Mouse (Mus musculus) left cerebral cortex, adult 8-10 months (tissue): ENCODE data around the gene Slc5a7. TPM values are rescaled to one million over a fixed set of nuclear protein-coding genes. Genes with fewer than 3 reads are reported as not detected.

Source experiments
- DNase-seq, 2 experiments: peaks; one replicate each; pipeline ENCODE4 v3.0.0; 2022; ENCODE audit warnings: low spot score in 2 of 2
- total RNA-seq, 4 experiments: library from RNA; stranded (reverse); gene quantifications; 2 replicates each; pipeline ENCODE4 v1.2.4; 2022

The Slc5a7 gene
- total RNA-seq, result 1 to 10 TPM; 4.6 to 6.2 (median 5.2) TPM

DNA sequence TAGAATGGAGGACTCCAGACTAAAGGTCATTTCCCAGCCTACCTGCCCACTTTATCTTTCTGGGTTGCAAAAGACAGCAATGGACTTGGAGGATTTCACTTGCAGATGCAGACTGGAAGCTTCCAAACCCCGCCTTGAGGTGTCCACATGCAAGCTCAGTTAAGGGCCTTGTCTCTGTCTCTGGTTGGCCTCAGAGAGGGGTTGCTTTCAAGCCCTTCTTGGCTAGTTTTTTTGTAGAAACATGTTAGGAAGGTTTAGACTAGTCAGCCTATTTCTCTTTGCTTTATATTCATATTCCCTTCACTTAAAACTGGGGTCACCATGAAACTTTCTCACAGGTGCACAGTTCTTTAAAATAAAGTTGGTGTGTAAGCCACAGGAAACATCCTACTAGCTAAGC lies at the start of gene Slc5a7:
TSS of gene Slc5a7 (minus strand) at position 101 of the 400 bp plus-strand sequence.
- no peak for DNase-seq

DNA sequence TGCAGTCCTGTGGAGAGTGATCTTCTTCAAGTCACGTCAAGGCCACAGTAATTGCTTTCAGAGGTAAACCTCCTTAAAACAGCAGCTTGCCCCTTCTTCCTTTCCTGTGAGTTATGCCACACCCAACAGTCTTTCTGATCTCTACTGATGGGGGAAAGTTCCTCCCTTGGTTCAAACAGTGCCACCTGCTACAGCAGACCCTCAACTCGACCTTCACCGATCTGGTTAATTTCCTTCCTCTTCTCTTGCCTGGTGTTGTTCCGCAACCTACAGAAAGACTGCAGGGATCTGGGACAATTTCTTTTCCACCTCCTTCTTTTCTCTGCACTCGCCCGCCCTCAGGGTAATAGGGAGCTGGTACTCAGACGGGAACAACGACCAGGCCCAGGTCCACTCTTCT lies 48.8 kb upstream of the Slc5a7 start:
- no peak for DNase-seq

DNA sequence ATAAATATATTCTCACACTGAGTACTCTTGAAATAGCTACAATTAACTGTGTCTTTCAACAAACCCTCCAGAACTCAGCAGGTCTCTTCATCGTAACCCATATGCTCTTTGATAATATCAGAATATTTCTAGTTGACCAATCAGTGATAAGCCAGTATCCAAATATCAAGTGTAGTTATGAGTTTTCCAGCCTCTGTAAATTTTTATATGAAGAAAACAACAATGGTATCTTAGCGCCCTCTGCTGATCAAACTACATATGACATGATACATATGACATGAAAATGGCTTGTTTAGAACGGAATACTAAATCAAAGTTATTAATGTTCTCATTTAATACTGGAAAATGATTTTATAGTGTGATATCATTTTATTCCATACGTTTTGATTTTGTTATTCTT lies 44.6 kb upstream of the Slc5a7 start:
- no peak for DNase-seq

DNA sequence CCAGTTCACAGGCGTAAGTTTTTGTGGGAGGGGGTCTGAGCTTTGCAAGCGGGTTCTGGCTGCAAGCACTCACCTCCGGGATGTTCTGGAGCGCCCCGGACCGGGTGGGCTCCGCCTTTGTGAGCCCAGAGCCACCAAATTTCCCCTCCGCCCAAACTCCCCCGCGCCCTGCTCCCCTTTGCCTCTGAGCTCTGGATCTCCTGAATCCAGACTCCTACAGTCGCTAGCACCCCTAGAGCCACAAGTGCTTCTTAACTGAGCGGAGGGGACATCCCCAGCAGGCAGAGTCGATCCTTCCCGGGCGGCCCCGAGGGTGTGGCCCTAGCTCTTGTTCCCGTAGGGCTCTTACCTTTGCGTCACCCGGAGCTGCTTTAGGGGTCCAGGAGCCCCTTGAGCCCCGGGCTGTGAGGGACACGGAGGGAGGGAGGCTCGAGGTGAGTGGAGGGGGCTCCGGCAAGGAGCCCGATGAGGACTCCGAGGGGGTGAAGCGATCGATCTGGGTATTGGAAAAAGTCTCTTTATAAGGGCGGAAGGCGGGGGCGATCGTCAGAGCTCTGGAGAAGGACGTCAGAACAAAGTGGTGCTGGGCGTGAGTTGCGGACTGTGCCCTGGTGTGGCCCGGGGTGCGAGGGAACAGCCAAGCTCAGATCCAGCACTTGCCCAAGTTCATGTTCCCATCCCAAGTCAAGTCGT lies 456 bp downstream of the Slc5a7 start:
- no peak for DNase-seq

DNA sequence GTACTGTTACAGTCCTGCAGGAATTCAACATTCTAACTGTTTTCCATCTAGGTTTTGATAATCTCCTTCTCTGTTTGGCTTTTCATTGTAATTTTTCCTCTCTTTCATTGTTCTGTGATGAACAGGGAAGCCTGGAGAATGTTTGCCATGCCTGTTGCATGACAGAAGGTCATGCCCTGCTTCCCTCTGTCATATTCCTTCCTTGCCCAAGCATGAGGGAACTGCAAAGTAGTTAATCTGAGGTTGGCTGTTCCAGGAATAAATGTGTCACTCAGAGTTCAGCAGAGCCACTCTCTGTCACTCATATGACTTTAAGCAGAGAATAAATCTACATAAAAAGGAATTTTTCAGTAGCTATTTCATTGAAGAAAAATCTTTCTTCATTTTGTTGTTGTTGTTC lies 48.1 kb downstream of the Slc5a7 start:
- no peak for DNase-seq

DNA sequence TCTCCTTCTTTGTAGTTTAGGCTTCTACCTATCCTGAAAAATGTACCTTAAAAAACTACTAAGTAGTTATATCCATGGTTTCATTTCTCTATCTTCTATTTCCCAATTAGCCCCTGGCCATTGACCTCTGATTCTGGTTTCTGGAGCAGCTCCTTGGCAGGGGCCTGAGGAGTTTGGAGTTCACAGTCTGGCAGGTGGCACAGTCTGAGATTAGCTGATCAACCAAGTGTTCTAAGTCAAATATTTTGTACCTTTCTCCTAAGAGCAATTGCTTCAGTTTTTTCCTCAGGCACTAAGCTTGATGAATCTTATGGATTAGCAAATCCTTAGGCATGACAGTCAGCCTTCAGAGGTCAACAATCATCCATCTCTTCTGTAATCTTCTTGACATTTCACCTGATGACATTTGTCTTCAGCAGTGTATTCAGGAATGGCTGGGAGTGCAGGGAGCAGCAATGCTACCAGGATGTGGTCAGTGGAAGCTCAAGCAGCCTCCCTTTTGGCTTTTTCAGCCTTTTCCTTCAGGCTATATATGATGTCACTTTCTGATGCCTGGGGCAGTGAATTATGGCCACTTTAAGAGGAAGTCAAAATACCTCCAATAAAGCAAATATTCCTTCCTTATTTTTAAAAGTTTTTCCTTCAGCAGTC lies 55.1 kb downstream of the Slc5a7 start:
- DNase-seq, result no peak

DNA sequence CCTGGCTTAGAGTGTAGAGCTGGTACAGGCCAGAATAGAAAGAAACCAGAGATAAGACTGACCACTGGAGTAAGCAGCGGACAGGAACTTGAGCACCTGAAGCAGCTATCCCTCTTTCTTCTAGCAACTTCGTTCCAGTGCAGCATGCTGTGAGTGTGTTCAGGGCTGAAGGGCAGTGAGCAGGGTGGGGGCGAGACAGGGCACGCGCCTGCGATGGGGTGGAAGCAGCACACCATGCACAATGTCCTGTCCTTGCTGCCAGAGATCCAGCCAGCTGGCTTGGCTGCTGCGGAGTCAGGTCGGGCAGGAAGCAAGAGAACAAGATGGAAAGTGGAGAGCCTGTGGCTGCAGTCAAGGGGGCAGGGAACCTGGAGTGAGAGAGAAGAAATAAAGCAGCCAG lies 59.4 kb downstream of the Slc5a7 start:
- DNase-seq, result no peak
